Mouse (Mus musculus) R1 (cell line): ENCODE measurements around the gene 1700011L22Rik.
A peak's percentile ranks its signal among the peaks of the same experiment; 100 is the strongest.

Source experiments
- DNase-seq: peaks from one replicate; pipeline ENCODE4 v3.0.0-alpha.2; 2018; ENCODE audit warnings: low read depth, low spot score

1700011L22Rik gene

DNA sequence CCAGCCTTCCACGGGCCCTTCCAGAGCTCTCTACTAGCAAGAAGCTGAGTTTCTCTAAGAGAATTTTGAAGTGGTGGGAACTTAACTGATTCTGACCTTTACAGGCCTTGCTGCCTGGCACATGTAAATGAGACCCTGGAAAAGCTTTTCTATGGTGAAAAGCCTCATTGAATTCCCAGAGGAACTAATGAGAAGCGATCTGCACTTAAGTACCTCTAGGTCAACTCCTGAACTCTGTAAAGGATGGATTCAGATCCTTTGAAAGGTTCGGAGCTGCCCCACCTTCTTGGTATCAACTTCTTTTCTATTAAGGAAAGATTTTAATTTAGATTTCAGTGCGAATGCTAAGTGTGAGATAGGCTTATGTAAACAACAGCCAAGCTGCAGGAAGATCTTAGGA, 72.4 kb downstream of the 1700011L22Rik start:
- peak; percentile 53 for DNase-seq

DNA sequence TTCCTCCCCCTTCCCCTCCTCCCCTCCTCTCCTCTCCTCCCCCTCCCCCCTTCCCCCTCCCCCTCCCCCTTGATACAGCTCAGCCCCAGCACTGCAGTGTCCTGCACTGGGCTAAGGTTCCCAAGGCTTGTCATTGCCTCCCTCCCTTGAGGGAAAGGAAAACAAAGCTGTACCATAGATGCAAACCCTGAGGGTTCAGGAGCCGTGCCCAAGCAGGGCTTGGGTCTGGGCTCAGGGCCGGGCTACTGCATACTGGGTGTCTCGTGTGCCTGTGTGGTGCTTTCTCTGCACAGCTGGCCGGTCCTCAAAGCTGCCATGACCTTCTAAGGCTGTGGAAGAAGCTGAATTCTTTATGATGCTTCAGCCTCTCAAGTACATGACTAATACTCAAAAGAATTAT, 74.8 kb downstream of the 1700011L22Rik start:
- DNase-seq = no peak

DNA sequence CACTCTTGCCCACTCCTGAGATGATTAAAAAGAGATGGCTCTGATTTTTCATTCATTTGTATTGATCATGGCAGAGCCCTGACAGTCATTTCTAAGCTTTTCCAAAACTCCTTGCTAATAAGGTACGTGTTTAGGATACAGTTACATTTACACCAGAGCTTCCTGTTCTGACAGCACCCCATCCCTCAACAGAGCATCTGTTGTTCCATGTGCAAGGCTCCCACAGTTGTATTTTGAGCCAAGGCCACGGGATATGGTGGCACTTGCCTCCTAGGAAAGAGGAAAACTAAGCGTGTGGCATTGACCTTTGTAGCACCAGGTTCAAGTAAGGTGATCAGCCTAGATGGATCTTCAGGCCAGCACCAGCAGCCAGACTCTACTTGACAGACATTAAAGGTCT, 83.1 kb downstream of the 1700011L22Rik start:
- DNase-seq = no peak

DNA sequence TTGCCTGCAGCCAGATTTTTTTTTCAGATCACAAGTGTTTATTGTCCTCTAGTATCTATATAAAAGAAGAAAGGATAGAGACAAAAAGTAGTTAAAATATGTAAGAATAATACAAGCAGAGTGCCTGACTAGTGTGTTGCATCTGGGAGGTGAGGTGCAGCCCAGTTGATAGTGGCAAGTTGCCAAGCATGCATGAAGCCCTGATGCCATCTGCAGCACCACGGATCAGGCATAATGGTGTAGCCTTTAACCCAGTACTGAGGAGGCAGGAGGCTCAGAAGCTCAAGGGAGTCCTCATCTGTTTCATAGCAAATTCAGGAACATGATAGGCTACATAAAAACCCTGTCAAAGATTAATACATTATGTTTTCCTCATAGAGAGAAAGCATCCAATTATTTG, 84.0 kb downstream of the 1700011L22Rik start:
- DNase-seq = no peak

DNA sequence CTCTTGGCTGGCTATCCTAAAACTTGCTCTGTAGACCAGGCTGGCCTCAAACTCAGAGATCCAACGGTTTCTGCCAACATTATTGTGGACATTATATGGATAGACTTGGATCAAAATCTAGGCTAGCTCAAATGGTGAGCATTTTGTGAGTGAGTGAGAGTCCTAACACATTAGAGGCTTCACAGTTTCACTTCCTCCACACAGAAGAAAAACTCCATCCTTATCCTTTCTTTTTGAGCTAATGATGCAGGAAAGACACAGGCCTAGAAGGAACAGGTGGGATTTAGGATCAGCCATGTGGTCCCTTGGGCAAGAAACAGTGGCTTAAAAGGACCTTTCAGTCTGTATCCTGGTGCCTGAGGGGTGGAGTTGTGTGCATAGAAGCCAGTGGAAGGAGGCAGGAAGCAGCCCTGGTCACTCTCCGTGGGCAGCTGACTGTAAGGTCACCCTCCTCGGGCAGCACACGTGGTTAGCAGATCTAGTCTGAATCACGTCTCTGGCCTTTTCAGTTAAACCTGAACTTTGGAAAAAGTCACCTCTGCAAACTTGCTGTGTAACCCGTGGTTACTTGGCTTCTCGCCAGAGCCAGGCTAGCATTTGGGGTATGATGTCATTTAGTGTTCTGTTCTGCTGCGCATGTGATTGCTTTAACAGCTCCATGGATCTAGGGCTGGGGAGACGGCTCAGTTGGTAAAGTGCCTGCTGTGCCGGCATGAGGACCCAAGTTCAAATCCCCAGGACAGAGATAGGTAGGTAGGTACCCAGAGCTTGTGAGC, 85.6 kb downstream of the 1700011L22Rik start:
- DNase-seq = peak; percentile 34

DNA sequence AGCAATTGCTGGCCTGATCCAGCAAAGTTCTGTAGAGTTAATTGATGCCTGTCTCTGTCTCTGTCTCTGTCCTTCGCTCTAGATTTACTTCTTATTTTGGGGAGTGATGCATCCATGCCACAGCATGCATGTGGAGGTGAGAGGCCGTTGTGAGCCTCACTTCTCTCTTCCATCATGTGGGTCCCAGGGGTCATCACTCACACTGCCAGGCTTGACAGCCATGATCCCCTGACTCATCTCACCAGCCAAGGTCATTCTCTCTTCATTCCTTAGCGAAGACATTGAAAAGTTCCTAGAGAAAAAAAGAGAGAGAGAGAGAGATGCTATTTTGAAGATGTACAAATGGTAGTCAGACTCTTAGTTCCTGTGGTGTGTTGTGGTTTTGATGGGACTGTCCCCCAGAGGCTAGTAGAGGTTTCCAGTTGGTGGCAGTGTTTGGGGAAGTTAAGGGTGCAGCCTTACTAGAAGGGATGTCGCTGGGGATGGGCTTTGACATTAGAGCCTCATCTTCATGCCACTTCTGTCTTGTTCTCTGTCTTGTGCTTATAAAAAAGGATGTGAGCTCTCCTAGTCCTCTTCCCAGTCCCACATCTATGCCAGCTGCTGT, 87.1 kb downstream of the 1700011L22Rik start:
- DNase-seq = no peak
